Comparison of ENCODE assay signal across 9 mouse cellular contexts in the genomic region with DNA sequence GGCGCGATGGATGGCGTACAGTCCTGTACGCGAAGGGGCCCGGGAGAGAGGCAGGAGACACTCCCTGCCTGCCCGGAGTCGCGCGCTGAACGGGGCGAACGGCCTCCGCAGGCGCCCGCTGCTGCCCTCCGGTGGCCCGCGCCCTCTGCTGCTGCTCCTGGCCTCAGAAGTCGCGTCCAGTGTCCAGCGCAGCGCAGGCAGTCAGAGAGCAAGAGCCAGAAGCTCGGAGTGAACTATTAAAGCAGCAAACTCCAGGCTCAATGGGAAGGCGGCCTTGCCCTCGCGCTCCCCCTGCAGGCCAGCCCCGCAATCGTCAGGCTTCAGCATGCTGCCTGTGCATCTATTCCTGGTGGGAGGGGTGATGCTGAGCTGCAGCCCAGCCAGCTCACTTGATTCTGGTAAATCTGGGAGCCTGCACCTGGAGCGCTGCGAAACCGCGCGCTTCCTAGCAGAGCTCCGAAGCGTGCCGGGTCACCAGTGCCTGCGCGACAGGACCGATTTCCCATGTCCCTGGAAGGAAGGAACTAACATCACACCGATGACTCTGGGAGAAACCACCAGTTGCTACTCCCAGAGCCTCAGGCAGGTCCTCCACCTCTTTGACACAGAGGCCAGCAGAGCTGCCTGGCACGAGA. TPM values are rescaled to one million over a fixed set of nuclear protein-coding genes. Genes with fewer than 3 reads are reported as not detected.
DNase-seq lines count a peak whose midpoint lies in the region; ATAC-seq and TF ChIP-seq lines count a peak whose summit lies in the region.
"Not testable (repeated sequence)": the region's sequence is repeated elsewhere in the genome, so short reads cannot be mapped to it uniquely, and the experiment has no call there.
"Had no signal": no experiment of that assay in that cellular context is flagged by ENCODE, and none has a peak within 500 bp of the region (broad histone marks: within the 10 kb centered on the region; RNA-seq: fewer than 3 reads in every experiment).

No protein-coding gene starts in this region.

- H3K9ac ChIP-seq in forebrain, embryonic 11.5 days (ENCODE audit: low read length); midbrain, embryonic 12.5 days (replicated peaks): not testable (repeated sequence)
- peak overlapping the region; percentile 62 for H3K9ac ChIP-seq in heart, embryonic 13.5 days

- H3K4me3 ChIP-seq in forebrain, embryonic 11.5 days (ENCODE audit: low read depth, low read length) = peak overlapping the region; percentile 26
- peak overlapping the region; percentile 42 for H3K4me3 ChIP-seq in heart, embryonic 13.5 days
- H3K4me3 ChIP-seq in kidney, adult 2 months (ENCODE audit: insufficient read depth, low read depth, low read length) = peak overlapping the region; percentile 28; the same call in 1 of the 2 replicates
- H3K4me3 ChIP-seq in midbrain, embryonic 12.5 days = peak overlapping the region; percentile 33

- H3K9me3 ChIP-seq in forebrain, embryonic 11.5 days (ENCODE audit: control insufficient read depth, low read length); heart, embryonic 13.5 days; midbrain, embryonic 12.5 days: not testable (repeated sequence)

- peak; percentile 1 for DNase-seq in A20 (ENCODE audit: low read depth, low spot score)
- DNase-seq in cerebellum, adult 11 months = peak; percentile 42
- DNase-seq in forebrain, embryonic 11.5 days (ENCODE audit: low spot score) = peak; percentile 77
- peak; percentile 88 for DNase-seq in kidney, adult 2 months
- peak; percentile 69 for DNase-seq in liver
- peak; percentile 41 to 43 for DNase-seq in right cerebral cortex, postnatal 10 days (ENCODE audit: low spot score in 2 of 2)

- not testable (repeated sequence) for H3K36me3 ChIP-seq in forebrain, embryonic 11.5 days (ENCODE audit: control insufficient read depth, insufficient read depth, low read length); heart, embryonic 13.5 days; kidney, adult 2 months (ENCODE audit: control insufficient read depth, insufficient read depth, low read length); midbrain, embryonic 12.5 days

- H3K4me2 ChIP-seq in forebrain, embryonic 11.5 days (ENCODE audit: low read depth, low read length, severe bottlenecking) = peak overlapping the region; percentile 47
- peak overlapping the region; percentile 57 for H3K4me2 ChIP-seq in heart, embryonic 13.5 days
- H3K4me2 ChIP-seq in midbrain, embryonic 12.5 days (replicated peaks) = peak overlapping the region; percentile 52

- WGBS in forebrain, embryonic 11.5 days = 3% methylated on average over 19 of the region's 42 CpGs
- 5% methylated on average over 25 of the region's 42 CpGs for WGBS in heart, embryonic 13.5 days
- 2% methylated on average over 42 of the region's 42 CpGs for WGBS in kidney, adult 2 months
- 3% methylated on average over 31 of the region's 42 CpGs for WGBS in midbrain, embryonic 12.5 days

- H3K4me1 ChIP-seq in forebrain, embryonic 11.5 days (replicated peaks; ENCODE audit: control insufficient read depth, insufficient read depth, low read length); heart, embryonic 13.5 days; kidney, adult 2 months (ENCODE audit: control insufficient read depth, insufficient read depth, low read length); midbrain, embryonic 12.5 days: not testable (repeated sequence)

- TF ChIP-seq CTCF in kidney, adult 2 months (conservative IDR thresholded peaks at IDR 0.05; ENCODE audit: insufficient read depth, insufficient read length, low read depth, low read length) = 0 out of 2 replicates have a peak, but pooled peaks have one; percentile 38

- not testable (repeated sequence) for H3K27ac ChIP-seq in forebrain, embryonic 11.5 days (ENCODE audit: low read depth, low read length); kidney, adult 2 months (ENCODE audit: insufficient read depth, low read depth, low read length); midbrain, embryonic 12.5 days (replicated peaks)
- H3K27ac ChIP-seq in heart, embryonic 13.5 days (replicated peaks) = peak overlapping the region; percentile 56

- TF ChIP-seq POLR2A in kidney, adult 2 months (IDR thresholded peaks at IDR 0.05; ENCODE audit: low read depth, low read length) = not testable (repeated sequence)

- ATAC-seq in forebrain, embryonic 11.5 days (replicated peaks; ENCODE audit: low FRiP score); heart, embryonic 13.5 days (ENCODE audit: extremely low read depth, insufficient number of reproducible peaks, low FRiP score, low TSS enrichment); midbrain, embryonic 12.5 days (ENCODE audit: low FRiP score, low read depth): not testable (repeated sequence)

- not testable (repeated sequence) for H3K27me3 ChIP-seq in forebrain, embryonic 11.5 days (ENCODE audit: control insufficient read depth, insufficient read depth, low read length); heart, embryonic 13.5 days (replicated peaks); kidney, adult 2 months (replicated peaks; ENCODE audit: control insufficient read depth, insufficient read depth, low read length); midbrain, embryonic 12.5 days

RNA-seq across cellular contexts. Expression of gene Gm13283, which starts 3.6 kb away (rescaled TPM):
- polyA plus RNA-seq in forebrain, embryonic 11.5 days (2014; fragmentation: Nextera tagmentation; extraction: Ambion mirVana) = 0.19 TPM in 1 of 2 replicates, not detected in the other
- polyA plus RNA-seq in heart, embryonic 13.5 days (2015; fragmentation: Nextera tagmentation; extraction: Ambion mirVana) = 0.20 and 0.31 TPM in 2 replicates
- polyA plus RNA-seq in kidney, adult 2 months (2012; rRNA removed) = 0.10 TPM in 1 of 2 replicates, not detected in the other
- polyA plus RNA-seq in midbrain, embryonic 12.5 days (2016; fragmentation: Nextera tagmentation; extraction: Ambion mirVana) = 0.14 and 0.20 TPM in 2 replicates
- polyA plus RNA-seq: erythroblast, embryonic 14.5 days had no signal

RNA-seq across cellular contexts. Expression of gene Gm13271, which starts 8.8 kb away (rescaled TPM):
- polyA plus RNA-seq in forebrain, embryonic 11.5 days (2014; fragmentation: Nextera tagmentation; extraction: Ambion mirVana) = not detected in 2 replicates
- polyA plus RNA-seq in heart, embryonic 13.5 days (2015; fragmentation: Nextera tagmentation; extraction: Ambion mirVana) = not detected in 2 replicates
- not detected in 2 replicates for polyA plus RNA-seq in kidney, adult 2 months (2012; rRNA removed)
- not detected in 2 replicates for polyA plus RNA-seq in midbrain, embryonic 12.5 days (2016; fragmentation: Nextera tagmentation; extraction: Ambion mirVana)
- polyA plus RNA-seq: erythroblast, embryonic 14.5 days had no signal

RNA-seq across cellular contexts. Expression of gene Gm13290, which starts 10.1 kb away (rescaled TPM):
- polyA plus RNA-seq in forebrain, embryonic 11.5 days (2014; fragmentation: Nextera tagmentation; extraction: Ambion mirVana) = 0.20 and 0.53 TPM in 2 replicates
- polyA plus RNA-seq in heart, embryonic 13.5 days (2015; fragmentation: Nextera tagmentation; extraction: Ambion mirVana) = 0.29 TPM in 1 of 2 replicates, not detected in the other
- polyA plus RNA-seq in kidney, adult 2 months (2012; rRNA removed) = not detected in 2 replicates
- not detected in 2 replicates for polyA plus RNA-seq in midbrain, embryonic 12.5 days (2016; fragmentation: Nextera tagmentation; extraction: Ambion mirVana)
- polyA plus RNA-seq: erythroblast, embryonic 14.5 days had no signal

RNA-seq across cellular contexts. Expression of gene Gm13289, which starts 13.2 kb away (rescaled TPM):
- not detected in 2 replicates for polyA plus RNA-seq in forebrain, embryonic 11.5 days (2014; fragmentation: Nextera tagmentation; extraction: Ambion mirVana)
- not detected in 2 replicates for polyA plus RNA-seq in heart, embryonic 13.5 days (2015; fragmentation: Nextera tagmentation; extraction: Ambion mirVana)
- not detected in 2 replicates for polyA plus RNA-seq in kidney, adult 2 months (2012; rRNA removed)
- not detected in 2 replicates for polyA plus RNA-seq in midbrain, embryonic 12.5 days (2016; fragmentation: Nextera tagmentation; extraction: Ambion mirVana)
- polyA plus RNA-seq: erythroblast, embryonic 14.5 days had no signal

RNA-seq across cellular contexts. Expression of gene Gm13272, which starts 16.1 kb away (rescaled TPM):
- not detected in 2 replicates for polyA plus RNA-seq in forebrain, embryonic 11.5 days (2014; fragmentation: Nextera tagmentation; extraction: Ambion mirVana)
- polyA plus RNA-seq in heart, embryonic 13.5 days (2015; fragmentation: Nextera tagmentation; extraction: Ambion mirVana) = not detected in 2 replicates
- not detected in 2 replicates for polyA plus RNA-seq in kidney, adult 2 months (2012; rRNA removed)
- 0.31 TPM in 1 of 2 replicates, not detected in the other for polyA plus RNA-seq in midbrain, embryonic 12.5 days (2016; fragmentation: Nextera tagmentation; extraction: Ambion mirVana)
- polyA plus RNA-seq: erythroblast, embryonic 14.5 days had no signal

Comparison
In these comparisons a context has a peak if more than half of its experiments do, and no peak if none do; other contexts are left out.
1. DNase-seq: peak in every context shown above with its lines; median percentile 88 in kidney, adult 2 months; 77 in forebrain, embryonic 11.5 days; 69 in liver; 42 in cerebellum, adult 11 months; 42 in right cerebral cortex, postnatal 10 days; 1 in A20.